Mouse (Mus musculus) frontal cortex, postnatal 25 days (tissue): Measurements from ENCODE around the gene Gm10643.

Experiments
- DNase-seq, 2 experiments: peaks; one replicate each; pipeline ENCODE4 v3.0.0; 2022; ENCODE audit warnings: low spot score in 2 of 2

Gene Gm10643

GRCm38 (mm10) chr8:84065037-84065436 lies at the start of gene Gm10643:
TSS of gene Gm10643 (minus strand) at chr8:84065137.
- DNase-seq: no peak

DNA sequence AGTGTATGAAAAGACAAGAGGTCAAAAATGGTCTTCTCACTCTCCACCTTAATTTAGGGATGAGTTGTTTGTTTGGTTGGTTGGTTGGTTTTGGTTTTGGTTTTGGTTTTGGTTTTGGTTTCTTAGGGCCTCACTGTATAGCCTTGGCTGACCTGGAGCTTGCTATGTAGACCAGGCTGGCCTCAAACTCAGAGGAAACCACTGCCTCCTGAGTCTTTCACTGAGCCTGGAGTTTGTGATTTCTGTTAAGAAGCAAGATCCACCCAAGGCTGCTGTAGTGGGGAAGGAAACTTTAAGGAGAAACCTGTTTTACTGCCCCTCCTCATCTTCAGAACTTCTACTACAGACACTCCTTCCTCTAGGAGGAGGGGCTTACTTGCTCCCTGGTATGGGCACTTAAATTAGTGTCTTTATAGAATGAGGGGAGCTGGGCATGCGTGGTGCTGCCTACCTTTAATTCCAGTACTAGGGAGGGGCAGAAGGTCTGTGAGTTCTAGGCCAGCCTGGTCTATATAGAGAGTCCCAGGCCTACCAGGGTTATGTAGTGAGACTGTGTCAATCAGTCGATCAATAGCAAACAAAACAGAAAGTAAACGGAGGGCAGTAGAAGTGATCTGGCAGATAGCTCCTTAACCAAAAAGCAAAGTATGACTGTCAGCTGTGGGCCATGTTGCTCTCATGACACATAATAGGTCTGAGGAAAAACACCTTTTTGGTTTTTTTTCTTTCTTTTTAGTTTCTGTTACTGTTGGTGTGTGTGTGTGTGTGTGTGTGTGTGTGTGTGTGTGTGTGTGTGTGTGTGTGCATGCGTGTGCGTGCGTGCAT lies 41.5 kb upstream of the Gm10643 start:
- DNase-seq: no peak

DNA sequence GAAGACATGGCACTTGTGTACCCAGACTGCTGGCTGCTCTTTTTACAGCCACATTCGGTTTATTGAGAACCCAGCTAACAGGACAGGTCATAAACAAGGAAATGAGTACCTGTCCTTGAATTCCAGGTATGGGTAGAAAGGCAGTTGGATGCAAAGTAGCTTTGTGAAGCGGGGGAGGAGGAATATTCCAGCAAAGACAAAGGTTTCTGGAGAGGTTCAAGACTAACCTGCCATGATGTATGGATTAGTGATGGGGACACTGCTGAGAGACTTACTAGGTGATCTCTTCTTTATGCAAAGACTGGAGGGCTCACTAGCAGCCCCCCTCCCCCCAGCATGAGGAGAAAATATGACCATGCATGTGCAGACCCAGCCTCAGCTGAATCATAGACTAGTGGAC lies 40.7 kb upstream of the Gm10643 start:
- DNase-seq: no peak

DNA sequence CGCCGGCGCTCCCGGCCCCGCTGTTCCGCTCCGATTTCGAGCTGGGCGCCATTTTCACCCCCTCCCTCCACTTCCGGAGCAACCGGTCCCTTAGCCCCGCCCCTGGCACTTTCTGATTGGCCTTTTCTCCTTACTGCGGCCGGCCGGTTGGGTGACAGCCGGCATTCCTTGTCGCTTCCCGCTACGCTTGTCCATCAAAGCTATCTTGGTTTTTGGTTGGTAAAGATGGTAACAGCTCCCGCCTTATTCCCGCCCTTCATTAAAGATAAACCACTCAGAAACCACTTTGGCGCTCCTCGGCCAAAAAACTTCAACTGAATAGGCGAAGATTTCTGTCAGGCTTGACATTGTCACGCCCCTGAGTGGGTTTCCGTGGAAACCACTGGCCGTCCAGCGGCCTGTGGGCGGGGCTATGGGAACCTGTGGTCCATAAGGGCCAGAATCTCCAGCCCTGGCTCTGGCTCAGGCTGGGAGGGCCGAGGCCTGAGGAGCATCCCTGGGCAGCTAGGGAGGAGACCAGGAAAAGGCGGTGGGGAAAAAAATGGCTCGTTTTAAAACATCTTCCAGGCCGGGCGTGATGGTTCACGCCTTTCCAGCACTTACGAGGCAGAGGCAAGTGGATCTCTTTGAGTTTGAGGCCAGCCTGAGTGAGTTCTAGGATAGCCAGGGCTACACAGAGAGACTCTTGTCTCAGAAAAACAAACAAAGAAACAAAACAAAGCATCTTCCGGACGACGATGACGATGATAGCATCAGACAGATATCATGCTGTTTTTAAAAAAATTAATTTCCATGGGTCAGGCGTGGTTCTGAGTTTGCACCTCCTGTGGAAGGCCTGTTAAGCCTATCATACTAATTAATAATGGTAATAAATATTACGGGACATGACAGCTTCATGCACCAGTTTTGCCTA lies 40.0 kb upstream of the Gm10643 start, which contains the start of gene Dcaf15:
TSS of gene Dcaf15 (minus strand) at position 72 of the 913 bp plus-strand sequence.
- peak; percentile 91 to 96 for DNase-seq

GRCm38 (mm10) chr8:84104221-84104620 lies 39.3 kb upstream of the Gm10643 start:
- DNase-seq: peak in 1 of 2 experiments; percentile 47

DNA sequence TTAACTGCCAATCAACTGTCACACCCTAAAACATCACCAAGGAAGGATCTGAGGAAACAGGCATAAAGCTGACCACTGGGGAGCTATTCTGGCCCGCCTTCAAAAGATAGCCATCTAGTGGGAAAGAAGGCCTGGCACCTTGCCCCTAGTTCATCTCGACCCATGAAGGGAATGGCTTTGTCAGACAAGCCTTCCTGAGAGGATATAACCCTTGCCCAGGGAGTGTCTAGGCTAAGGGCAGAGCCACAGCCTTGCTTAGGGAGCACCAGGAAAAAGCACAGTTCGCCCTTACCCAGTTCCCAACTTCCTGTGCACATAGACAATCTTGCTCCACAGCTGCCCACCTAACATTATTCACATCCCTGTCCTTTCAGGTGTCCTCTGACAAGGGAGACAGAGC lies 38.7 kb upstream of the Gm10643 start:
- no peak for DNase-seq

- no peak for DNase-seq
Observed at GRCm38 (mm10) chr8:84101476-84102270, 36.7 kb upstream of the Gm10643 start.

DNA sequence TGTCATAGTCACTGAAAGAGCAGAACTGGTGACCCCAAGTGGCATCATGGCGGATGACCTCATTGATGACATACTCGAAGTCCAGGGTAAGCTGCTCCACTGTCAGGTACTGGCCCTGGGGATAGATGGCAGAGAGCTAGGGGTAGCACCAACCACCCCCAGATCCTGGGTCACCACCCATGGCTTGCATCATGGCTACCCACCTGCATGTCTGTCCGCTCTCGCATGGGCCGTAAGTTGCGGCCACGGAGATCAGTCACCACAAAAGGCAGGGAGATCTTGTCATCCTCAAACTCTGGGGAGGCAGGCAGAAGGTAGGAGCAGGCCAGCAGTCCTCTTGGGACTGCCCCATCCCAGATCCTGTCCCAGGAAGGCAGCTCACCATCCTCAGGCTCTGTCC lies 33.4 kb upstream of the Gm10643 start:
- DNase-seq: no peak

GRCm38 (mm10) chr8:84096061-84096460 lies 31.1 kb upstream of the Gm10643 start:
- no peak for DNase-seq

DNA sequence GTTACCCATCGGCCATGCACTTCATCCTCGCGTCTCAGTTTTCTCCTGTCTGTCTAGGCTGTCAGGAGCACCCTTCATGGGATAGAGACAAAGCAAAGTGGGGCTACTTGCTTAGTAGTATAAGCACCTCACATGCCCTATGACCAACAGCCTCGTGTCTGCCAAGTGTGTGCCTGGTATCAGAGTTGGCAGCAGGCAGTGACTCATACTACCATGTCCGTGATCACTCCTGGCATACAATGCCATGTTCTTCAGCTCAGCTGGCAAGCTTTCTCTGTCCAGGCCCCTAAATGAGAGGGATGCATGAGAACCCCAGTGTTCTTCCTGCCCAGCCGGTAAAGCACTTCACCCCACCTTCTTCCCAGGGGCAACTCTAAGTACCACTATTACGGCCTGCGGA lies 25.6 kb upstream of the Gm10643 start:
- DNase-seq: no peak

- no peak for DNase-seq
Observed at GRCm38 (mm10) chr8:84089277-84089676, 24.3 kb upstream of the Gm10643 start.

- no peak for DNase-seq
Observed at GRCm38 (mm10) chr8:84087821-84088220, 22.9 kb upstream of the Gm10643 start.

DNA sequence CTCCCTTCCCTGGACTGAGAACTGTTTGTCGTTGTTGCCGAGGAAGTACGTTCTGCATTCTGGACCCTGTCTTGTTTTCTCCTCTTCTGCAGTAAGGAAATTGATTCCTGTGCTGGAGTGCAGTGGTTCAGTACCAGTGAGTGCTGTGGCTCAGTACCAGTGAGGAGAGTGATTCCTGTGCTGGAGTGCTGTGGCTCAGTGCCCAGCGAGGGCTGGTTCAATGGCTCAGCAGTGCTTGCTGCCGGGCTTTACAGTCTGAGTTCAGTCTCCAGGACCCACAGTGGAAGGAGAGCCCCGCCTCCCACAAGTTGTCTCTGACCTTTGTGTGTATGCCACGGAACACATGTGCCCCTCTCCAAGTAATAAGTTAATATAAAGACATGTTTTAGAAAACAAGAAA lies 22.2 kb upstream of the Gm10643 start:
- no peak for DNase-seq

GRCm38 (mm10) chr8:84084341-84085115 lies 19.6 kb upstream of the Gm10643 start:
- DNase-seq: no peak

DNA sequence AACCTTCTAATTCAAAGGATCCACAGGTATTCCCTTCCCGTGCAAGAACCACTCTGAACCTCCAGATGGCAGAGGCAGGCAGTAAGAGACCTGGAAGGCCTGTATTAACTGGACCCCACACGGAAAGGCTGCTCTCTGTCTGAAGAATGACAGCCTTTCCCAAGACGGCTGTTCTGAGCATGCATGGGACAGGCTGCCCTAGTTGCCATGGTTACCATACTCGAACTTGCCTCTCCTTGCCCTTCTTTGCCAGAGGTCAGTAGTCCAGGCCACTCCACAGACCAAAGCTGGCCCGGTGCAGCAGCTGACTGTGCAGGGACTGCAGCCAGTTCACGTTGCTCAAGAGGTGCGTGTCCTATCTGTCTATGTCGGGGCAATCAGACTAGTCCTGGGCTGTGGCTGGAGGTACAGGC lies 18.9 kb upstream of the Gm10643 start:
- no peak for DNase-seq

DNA sequence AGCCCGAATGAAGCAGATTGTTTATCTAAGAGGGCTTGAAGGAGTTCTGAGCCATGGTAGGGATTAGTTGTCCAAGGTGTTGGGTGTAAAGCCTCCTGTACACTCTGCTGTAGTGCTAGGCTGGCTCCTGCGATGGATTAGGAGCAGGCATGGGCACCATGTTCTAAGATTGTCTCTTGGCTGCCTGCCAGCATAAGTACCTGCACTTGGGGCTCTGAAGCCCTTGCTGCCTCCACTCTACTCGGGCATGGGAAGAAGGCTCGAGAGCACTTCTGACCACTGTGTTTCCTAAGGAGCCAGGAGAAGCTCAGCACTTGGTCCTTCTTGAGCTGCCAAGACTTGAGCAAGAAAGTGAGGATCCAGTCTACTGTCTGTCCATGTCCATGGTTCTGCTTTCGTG lies 14.3 kb upstream of the Gm10643 start:
- no peak for DNase-seq

DNA sequence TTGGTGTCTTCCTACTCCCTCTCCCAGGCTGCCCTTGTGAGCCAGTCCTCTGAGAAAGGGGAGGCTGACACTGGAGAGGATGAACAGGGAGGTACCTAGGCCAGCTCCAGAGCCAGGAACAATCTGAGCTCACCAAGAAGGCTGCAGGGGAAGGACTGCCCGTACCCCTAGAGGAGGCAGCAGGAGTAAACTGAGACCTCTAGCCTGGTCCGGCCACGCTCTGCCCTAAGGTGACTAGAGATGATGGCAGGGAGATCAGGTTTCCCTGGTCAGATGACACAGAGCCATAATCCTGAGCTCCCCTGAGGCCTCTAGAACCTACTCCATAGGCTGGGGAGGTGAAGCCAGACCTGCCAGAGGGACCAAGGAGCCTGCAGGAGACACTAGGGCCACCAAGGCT lies 11.9 kb upstream of the Gm10643 start:
- no peak for DNase-seq

DNA sequence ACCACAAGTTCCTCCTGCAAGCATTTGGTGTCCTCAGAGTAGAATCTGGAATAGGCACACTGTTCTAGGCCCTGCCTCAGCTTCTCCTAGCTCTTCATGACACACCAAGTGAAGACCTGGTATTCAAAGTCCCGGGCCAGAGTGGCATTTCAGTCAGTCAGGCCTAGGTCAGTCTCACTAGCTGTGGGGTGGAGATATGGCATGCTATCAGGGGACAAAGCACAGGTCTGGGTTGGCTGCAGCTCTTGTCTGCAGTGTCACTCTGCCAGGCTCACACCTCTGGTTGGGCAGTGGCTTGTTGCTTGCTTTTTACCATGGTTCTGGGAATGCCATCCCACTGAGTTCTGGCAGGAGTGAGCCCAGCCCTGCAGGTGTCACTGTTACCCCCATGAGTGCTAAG lies 11.5 kb upstream of the Gm10643 start:
- DNase-seq: no peak

- DNase-seq: no peak
Observed at GRCm38 (mm10) chr8:84073230-84073976, 8.5 kb upstream of the Gm10643 start.

DNA sequence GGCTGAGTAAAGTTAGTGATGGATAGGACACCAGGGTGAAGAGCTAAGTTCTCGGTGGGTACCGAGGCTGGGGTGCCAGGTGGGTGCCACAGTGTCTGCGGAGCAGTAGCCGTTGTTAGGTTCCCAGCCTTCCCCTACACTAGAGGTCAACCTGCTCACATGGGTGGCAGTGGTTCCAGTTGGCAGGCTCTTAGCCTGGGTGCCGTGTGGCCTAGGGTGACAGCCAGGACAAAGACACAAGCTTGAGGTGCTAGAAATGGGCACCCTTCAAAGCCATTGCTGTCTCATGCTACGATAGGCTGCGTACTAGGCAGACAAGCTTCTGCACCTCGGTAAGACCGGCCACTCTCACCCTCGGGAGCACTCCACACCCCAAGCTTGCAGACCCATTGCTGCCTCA lies 7.4 kb upstream of the Gm10643 start:
- DNase-seq: no peak
